Mouse (Mus musculus) thymus, adult 18-20 months (tissue): ENCODE measurements around the gene Zscan4f.
"Not testable (repeated sequence)": the region's sequence is repeated elsewhere in the genome, so short reads cannot be mapped to it uniquely, and the experiment has no call there.

ENCODE experiments used
- DNase-seq, 2 experiments: peaks; one replicate each; pipeline ENCODE4 v3.0.0; 2022; ENCODE audit warnings: mixed read lengths in 2 of 2

Gene Zscan4f

GRCm38 (mm10) chr7:11397615-11398014 lies at the start of gene Zscan4f:
Zscan4f (plus strand) TSS chr7:11397915.
- not testable (repeated sequence) for DNase-seq

DNA sequence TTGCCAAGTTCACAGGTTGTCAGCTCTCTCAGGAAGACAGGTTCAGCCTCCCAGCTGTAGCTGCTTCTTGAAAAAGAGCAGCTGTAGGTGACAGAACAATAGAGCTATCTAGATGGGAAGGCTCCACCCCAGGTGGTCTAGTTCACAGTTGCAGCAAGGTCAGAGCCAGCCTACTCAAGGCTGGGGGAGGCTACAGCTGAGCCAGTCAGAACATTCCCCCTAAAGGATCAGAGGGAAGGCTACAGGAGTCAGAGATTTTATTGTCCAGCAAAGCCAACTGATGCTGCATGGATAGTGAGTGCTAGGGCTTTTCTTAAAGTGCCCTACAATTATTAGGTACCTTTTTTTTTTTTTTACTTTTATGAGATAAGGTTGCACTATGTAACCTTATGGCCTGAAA lies 13.1 kb upstream of the Zscan4f start:
- DNase-seq: not testable (repeated sequence)
